Mouse (Mus musculus): ENCODE results near the gene Dnajb5. TPM values are rescaled to one million over a fixed set of nuclear protein-coding genes. Genes with fewer than 3 reads are reported as not detected.

Dnajb5 gene
- polyA plus RNA-seq, 1 experiment: 0.84 TPM

DNA sequence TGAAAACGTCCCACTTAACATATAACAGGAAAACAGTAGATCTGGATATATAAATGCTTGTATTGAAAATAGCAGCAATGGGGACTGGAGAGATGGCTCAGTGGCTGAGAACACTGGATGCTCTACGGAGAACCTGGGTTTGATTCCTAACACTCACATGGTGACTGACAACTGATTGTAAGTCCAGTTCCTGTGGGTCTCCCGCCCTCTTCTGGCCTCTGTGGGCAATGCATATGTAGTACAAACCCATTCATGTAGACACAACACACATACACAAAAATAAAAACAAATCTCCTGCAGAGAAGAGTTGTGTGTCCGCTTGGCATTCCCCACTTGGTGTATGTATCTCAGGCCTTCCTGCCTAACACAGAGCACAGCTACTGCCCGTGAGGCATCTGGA is 21.4 kb upstream of the Dnajb5 start:
- TF ChIP-seq GATA1 (IDR thresholded peaks at IDR 0.05; ENCODE audit: low read length): no peak

DNA sequence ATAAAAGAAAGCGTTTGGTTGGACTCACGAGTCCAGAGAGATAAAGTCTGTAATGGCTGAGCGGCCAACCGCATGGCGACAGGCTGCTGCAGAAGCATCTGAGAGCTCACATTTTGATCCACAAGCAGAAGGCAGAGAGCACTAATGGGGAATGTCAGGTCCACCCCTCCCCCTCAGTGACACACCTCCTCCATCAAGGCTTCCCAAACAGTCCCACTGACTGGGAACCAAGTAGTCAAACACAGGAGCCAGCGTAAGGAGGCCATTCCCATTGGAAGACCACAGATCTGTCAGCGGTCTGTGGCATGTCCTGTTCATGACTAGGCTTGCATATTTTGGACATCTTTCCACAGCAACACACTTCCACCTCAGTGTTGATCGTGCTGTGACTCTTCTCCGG is 20.7 kb upstream of the Dnajb5 start:
- TF ChIP-seq GATA1 (IDR thresholded peaks at IDR 0.05; ENCODE audit: low read length): no peak

DNA sequence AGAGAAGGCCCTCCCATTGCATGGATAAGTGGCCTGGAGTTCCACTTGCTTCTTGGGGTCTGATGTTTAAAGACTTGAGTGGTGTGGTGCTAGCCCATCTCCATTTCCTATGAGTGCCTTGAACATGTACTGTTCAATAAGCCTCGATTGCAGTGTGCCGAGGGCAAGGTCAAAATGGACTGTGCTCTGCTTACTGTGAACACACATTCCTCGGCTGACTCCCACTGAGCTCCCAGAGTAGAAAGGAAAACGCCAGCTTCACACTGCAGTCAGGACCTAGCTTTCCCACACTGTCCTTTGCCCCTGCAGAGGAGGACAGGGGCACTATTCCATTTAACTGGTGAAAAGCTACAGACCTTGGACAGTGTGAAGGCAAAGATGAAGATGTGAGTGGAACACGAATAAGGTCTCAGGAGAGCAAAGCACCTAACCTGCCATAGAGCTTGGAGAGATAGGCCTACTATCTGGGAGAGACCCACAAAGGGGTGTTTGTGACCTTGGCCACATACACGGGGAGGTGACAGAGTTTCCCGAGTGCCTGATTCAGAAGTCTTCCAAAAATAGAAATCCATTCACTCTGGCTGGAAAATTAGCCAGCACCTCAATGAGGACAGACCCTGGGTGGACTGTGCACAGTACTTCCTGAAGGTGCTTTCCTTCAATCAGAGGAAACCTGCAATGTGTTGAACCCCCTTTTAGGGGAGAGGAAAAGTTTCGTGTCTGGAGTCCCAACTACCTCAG is 17.2 kb upstream of the Dnajb5 start:
- no peak for TF ChIP-seq GATA1 (IDR thresholded peaks at IDR 0.05; ENCODE audit: low read length)

DNA sequence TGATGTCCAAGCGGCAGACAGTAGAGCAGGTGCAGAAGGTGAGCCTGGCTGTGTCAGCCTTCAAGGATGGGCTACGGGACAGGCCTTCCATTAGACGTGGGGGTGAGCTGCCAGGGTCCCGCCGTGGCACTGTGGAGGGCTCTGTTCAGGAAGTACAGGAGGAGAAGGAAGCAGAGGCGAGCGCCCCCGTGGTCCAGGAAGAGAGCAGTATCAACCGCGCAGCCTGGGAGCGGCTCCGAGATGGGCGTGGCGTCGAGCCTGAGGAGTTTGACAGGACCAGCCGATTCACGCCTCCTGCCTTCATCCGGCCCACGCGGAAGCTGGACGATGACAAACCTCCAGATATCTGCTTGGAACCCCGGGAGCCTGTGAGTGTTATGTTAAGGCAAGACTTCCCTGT is 16.0 kb upstream of the Dnajb5 start:
- TF ChIP-seq GATA1 (IDR thresholded peaks at IDR 0.05; ENCODE audit: low read length): no peak

DNA sequence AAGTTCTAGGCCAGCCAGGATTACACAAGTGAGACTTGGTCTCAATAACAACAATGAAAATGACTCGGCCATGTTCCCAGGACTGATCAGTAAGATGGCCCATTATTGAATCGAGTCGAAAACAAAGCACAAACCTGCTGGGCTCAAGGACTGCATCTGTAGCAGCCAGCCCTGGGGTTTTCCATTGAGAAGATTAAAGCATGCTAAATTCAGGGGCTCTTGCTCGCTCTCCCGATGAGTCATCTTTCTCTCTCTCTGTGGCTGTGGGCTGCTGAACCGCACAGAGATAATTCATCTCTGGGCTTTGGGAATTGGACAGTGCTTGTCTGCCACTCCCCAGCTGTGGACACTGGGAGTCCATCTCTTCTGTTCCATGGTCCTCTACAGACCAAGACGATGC is 8.2 kb upstream of the Dnajb5 start:
- no peak for TF ChIP-seq GATA1 (IDR thresholded peaks at IDR 0.05; ENCODE audit: low read length)

DNA sequence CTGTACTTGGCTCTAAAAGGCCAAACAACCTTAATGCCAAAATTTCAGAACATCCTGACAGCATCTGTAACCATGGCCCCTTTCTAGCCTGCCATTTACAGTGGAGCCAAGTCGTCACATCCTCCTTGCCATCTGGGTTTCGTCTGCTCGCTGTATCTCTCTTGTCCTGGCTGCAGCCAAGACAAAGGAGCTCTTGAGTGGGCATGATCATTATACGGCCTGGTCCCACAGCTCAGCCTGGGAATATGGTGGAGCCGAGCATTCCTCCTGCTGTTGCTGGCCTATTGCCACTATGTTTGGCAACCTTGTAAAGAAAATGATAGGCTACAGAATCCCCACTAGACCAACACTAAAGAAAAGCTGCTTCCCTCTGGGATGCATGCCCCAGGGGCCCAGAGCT is 6.3 kb upstream of the Dnajb5 start:
- TF ChIP-seq GATA1 (IDR thresholded peaks at IDR 0.05; ENCODE audit: low read length): no peak

DNA sequence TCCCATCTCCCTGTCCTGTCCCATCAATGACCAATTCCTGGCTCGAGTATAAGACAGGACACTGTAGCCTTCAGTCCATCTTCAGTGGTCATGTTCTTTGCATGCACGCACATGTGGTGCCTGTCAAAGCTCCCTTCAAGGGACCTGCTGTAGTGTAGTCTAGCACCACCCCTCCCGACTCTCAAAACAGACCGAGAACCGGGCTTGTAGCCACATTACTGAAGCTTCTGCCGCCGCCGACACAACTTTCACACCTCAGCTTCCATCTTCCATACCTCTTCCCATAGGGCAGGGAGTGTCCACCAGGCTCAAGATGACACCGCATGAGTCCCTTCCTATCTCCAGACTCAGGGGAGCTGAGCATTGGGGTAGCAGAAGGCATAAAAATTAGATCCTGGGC is 5.4 kb upstream of the Dnajb5 start:
- no peak for TF ChIP-seq GATA1 (IDR thresholded peaks at IDR 0.05; ENCODE audit: low read length)

DNA sequence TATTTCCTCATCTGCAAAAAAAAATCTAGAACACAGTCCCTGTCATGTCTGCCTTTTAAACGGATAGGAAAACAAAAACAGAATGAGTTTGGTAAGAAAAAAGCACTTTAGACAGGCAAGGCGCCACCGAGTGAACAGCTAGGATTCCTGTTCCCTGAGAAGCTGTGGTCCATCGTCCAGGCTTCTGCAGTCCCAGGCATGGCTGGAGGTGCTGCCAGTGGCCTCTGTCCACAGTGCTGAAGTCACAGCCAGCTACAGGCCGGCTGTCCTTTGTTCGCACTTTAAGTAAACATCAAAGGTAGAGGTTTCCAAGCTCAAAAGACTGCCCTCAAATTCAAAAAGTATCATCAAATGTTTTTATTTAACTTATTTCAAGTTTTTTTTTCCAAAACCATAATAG is 4.6 kb upstream of the Dnajb5 start:
- no peak for TF ChIP-seq GATA1 (IDR thresholded peaks at IDR 0.05; ENCODE audit: low read length)

DNA sequence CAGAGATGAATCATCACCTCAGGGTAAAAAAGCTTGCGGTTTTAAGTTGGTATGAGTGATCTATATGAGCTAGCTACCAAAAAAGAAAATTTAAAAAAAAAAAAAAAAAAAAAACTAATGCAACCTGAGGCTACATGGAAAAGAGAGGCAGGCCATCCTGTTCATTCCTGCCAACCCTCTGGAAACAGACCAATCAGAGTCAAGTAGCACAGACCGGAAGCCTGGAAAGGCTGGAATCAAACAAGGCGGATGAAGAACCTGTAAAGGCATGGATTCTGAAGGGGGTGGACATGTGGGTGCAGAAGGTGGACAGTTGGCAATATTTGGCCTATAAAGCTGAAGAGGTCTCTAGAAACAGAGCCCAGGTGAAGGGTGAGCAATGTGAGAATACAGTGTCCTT is 4.2 kb upstream of the Dnajb5 start:
- TF ChIP-seq GATA1 (IDR thresholded peaks at IDR 0.05; ENCODE audit: low read length): no peak

DNA sequence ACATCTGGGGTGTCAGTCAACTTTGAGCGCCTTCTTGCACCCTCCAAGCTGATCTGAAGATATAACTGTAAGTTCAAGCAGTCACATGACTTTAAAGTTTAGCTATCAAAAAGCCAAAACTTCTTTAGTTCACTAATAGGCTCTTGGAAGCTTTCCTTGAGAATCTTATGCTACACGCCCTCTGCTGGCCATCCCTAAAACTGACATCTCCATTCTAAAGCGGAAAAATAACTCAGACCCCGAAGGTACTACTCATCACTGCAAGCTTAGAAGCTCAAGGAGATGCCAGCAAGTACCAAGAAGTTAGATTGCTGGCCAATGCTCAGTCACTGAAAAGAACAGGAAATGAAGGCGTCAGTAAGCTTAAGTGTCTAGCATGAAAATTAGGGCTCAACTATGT is 3.7 kb upstream of the Dnajb5 start:
- TF ChIP-seq GATA1 (IDR thresholded peaks at IDR 0.05; ENCODE audit: low read length): no peak

DNA sequence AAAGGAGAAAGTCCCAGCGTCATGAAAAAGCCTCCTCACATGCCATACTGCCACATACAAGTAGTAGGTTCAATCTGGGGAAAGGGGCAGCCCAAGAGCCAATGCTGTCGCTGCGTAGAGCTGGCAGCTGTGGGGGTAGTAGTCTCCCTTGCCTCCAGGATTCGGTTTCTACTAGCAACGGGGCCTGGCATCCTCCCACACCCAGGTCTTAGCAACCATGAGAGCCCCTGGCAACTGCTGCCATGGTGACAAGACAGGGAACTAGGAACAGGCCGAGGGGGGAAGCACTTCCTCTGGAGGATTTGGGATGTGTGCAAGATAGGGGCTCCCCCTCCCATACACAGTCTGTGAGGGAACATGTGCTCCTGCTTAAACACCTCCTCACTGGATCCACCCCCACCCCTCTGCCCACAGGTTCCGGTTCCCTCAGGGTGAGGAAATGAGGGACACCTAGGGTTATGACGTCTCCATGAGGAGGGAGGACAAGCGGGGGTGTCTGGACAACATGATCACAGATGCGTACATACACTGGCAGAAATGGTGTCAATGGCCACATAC is 2.8 kb upstream of the Dnajb5 start:
- no peak for TF ChIP-seq GATA1 (IDR thresholded peaks at IDR 0.05; ENCODE audit: low read length)

DNA sequence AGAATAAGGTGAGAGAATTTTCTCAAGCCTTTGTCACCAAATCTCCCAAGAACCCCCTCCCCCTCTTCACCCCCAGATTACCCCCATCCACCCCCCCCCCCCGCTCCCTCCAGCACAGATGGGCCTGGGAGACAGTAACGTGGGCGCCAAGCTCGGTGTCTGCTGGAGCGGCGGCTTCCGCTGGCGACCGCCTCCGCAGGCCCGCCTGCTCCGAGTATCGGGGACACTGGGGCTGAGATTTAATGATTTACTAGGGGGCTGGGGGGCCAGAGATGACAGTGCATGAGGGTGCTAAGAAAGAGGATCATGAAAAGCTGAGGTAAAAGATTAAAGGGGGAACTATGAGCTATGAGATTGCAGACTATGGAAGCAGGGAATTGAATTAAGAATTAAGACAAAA is 1.1 kb upstream of the Dnajb5 start:
- TF ChIP-seq GATA1 (IDR thresholded peaks at IDR 0.05; ENCODE audit: low read length): no peak

DNA sequence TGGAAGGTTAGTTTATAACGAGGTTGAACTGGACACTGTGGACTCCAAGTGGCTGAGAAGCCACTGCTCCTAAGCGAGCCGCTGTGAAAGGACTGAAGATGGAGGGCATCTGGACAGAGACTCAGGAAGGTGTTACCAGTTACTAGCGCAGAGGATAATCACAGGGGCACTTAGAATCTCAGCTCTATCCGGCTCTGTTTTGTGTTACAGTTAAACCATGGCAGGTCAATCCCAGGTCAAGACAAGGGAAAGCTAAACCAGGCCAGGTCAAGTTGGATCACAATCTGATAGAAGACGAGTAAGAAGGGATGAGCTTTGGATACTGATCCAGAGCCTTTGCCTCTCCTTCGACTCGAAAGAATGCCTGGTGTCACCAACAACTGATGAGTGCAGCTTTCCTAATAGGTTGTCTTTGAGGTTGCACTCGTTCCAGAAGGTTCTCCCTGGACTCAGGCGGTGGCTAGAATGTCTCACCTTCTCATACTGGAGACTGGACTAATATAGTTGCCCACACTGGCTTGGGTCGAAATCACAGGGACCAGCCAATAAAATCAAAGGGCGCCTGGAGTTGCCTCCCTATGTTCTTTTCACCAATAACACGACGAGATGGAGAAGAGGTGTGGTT is 451 bp upstream of the Dnajb5 start:
- no peak for TF ChIP-seq GATA1 (IDR thresholded peaks at IDR 0.05; ENCODE audit: low read length)

DNA sequence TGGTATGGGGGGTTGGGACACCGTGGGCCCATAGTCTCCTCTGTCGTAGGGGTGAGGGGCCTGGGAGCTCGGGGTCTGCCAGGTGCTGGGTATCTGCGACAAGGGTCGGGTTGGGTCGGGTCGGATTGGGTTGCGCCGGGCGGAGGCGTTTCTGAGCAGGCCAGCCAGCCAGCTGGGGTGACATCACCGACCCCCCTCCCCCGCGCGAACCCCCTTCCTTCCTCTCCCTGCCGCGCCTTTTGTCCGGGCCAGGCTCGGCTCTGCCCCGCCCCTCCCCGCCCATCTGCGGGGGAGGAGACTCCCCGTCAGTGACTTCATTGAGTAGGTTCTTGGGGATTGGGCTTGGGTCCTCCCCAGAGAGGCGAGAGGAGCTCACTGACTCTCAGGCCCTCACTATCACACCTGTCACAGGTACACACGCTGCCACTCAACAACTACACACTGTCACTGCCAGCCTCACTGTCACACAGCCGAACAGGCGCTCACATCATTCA is 498 bp downstream of the Dnajb5 start:
- TF ChIP-seq GATA1 (IDR thresholded peaks at IDR 0.05; ENCODE audit: low read length): no peak

DNA sequence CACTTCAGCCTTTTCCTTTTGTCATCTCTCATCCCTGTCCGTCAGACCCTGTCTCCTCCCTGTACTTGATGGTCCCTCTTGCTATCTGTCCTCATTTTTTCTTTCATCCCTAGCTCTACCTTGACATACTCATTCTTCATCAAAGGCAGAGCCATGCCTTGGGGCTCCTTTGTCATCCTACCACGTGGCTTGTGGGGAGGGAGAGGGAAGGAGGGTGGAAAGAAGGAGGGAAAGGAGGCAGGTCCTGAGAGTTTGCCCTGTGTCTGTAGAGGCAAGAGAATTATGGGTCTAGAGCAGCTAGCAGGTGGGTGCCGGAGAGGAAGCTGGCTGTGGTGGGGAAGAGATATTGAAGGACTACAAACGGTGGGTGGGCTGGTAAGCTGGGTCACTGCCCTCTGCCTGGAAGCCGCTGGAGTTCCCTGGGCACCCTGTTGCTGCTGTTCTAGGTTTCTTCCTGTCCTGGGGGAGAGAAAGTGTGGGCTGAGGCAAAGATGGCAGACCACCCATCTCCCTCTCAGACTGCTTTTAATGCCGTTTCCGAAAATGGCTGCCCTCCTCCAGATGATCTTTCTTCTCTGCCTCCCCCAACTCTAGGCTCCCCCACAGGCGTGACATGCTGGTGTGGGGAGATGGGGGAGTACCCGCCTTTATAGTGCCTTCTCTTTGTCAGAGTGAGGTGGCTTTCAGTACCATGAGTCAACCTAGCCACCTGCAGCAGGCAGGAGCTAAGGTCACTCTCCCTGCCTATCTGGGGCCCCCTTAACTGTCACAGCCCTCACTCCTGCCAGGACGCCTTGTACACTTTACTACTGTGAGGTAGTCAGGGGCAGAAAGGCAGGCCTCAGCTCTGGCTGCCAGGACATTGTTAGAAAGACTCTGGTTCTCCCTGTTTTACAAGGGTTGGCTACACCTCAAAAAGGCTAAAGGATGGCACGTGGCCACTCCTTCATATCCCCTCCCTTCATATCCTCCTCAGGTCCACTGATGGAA is 1.9 kb downstream of the Dnajb5 start:
- TF ChIP-seq GATA1 (IDR thresholded peaks at IDR 0.05; ENCODE audit: low read length): no peak

DNA sequence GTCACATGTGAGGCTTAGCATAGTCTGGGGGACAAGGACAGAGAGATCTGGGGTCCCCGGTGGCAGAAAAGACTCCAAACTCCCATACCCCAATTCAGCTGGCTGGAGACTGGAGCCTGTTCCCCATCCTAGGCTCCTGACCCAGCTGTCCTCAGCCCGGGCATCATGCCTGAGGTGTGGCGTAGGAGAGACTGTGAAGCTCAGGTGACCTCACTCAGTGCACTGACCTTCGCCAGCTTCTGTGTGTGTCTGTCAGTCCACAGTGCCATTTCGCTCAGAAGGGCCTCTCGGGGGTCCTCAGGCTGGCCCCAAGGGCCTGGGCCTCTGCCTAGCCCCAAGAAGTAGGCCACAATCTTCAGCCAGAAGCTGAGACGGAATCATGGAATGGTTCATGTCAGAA is 2.9 kb downstream of the Dnajb5 start:
- no peak for TF ChIP-seq GATA1 (IDR thresholded peaks at IDR 0.05; ENCODE audit: low read length)
